Mouse (Mus musculus) cerebellum, postnatal 36 days (tissue): ENCODE measurements around the gene Gm2042.
"Not testable (repeated sequence)": the region's sequence is repeated elsewhere in the genome, so short reads cannot be mapped to it uniquely, and the experiment has no call there.

Experiments used
- DNase-seq, 2 experiments: peaks; one replicate each; pipeline ENCODE4 v3.0.0; 2021 to 2022; ENCODE audit warnings: mixed read lengths in 2 of 2

The Gm2042 gene

DNA sequence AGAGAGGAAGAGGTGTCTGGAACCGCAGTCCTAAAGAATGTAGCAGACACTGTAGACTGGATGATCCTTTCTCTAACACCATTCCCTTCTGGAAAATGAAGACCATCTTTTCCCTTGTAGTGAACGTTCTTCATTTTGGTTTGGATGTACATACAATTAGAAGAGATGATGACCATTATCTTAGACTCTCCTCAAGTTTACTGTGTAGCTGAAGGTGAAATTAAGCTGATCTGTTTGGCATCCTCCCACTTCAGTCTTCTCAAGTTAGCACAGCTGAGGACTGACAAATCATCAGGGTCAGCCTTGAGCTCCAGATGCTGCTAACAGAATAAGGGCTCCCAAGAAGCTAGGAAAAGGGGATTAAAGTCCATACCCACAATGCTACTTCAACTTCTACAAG, at the start of gene Gm2042:
Gene Gm2042, plus strand, starts transcription at position 301 of the 400 bp plus-strand sequence.
- DNase-seq, result not testable (repeated sequence)

DNA sequence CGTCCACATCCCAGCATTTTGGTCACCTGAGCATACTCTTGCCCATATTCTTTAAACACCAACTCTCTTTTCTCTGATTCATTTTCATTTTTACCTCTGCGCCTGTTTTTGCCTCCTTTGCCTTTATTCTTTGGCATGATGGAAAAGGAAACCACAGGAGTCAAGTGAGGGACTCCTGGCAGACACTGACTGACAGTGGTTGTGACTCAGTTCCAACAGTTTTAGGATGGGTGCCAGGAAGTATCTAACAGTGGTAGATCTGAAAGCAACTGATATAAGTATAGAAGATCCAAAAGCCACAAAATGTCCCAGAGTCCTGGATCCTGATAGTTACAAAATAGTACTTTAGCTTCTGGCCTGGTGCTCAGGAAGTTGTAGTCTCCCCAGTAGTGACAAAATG, 34.2 kb upstream of the Gm2042 start, which contains the start of gene Gm2035:
Gene Gm2035, minus strand, starts transcription at position 137 of the 400 bp plus-strand sequence.
- not testable (repeated sequence) for DNase-seq

DNA sequence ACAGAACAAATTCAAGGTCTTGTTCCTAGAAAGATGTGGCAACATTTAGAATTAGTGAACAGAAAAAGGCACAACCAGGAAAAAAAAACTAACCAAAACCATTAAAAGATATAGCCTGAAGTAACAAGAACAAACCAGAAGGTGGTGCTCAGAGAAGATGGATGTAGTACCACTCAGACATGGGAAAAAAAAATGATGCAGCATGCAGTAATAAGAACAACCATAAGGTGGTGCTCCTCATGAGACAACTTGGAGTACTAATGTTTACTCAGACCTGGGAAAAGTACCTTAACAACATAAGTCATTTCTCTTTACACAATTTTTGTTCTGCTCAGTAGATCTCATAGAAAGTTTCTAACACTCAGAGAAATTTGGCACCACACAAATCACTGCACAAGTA, 30.1 kb downstream of the Gm2042 start:
- DNase-seq, result not testable (repeated sequence)

DNA sequence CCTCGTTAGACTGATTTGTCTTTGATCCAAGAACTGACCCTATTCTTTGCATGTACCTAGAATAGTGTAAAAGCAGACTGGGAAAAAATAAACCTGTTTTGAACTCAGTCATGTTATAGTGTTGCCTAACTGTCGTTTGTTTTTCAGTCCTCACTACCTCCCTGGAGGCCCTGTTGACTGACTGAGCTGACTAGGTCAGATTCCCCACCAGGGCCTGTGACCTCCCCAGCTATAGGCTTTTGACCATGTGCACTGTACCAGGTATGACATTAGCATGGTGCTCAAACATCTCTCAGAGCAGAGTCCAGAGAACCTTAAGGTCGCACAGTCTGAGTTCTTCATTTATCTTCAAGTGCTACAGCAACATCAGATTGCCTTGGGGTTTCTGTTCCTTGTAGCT, 50.2 kb downstream of the Gm2042 start:
- not testable (repeated sequence) for DNase-seq
